In genomic region chr5:133802001-133802400, GRCm38 (mm10) we compare ENCODE assay signal across 12 mouse cellular contexts.
DNase-seq lines count a peak whose midpoint lies in the region; ATAC-seq lines count a peak whose summit lies in the region.
"Had no signal": no experiment of that assay in that cellular context is flagged by ENCODE, and none has a peak within 500 bp of the region (broad histone marks: within the 10 kb centered on the region; RNA-seq: fewer than 3 reads in every experiment).

No protein-coding gene starts in this region.

- 81% methylated on average over 3 of the region's 3 CpGs for WGBS in hindbrain, embryonic 11.5 days
- WGBS in hindbrain, embryonic 10.5 days = 80% methylated on average over 3 of the region's 3 CpGs

- no peaks in the 10 kb centered on the region for H3K4me1 ChIP-seq in hindbrain, embryonic 11.5 days (replicated peaks; ENCODE audit: control insufficient read depth, insufficient read depth, low read length)
- 0 out of 2 replicates have a peak, but pooled peaks cover 2% of the 10 kb centered on the region for H3K4me1 ChIP-seq in hindbrain, embryonic 10.5 days (replicated peaks)

- no peak overlapping the region for H3K27ac ChIP-seq in hindbrain, embryonic 11.5 days (ENCODE audit: low read depth, low read length)
- H3K27ac ChIP-seq in hindbrain, embryonic 10.5 days = no peak overlapping the region
- H3K27ac ChIP-seq: limb, embryonic 12.5 days; neural tube, embryonic 15.5 days had no signal

- H3K4me2 ChIP-seq in hindbrain, embryonic 11.5 days (replicated peaks; ENCODE audit: low read depth, low read length) = no peak overlapping the region
- H3K4me2 ChIP-seq: limb, embryonic 12.5 days; neural tube, embryonic 15.5 days had no signal

- DNase-seq in adrenal gland, postnatal 10 days = peak; percentile 2
- no peak for DNase-seq in adrenal gland, postnatal 25 days
- DNase-seq in hindbrain, embryonic 11.5 days (ENCODE audit: low spot score) = peak; percentile 11
- no peak for DNase-seq in hindbrain, embryonic 10.5 days (ENCODE audit: low spot score)
- DNase-seq in lung, postnatal 25 days (ENCODE audit: low spot score) = peak; percentile 2
- DNase-seq in lung, postnatal 10 days = no peak
- no peak for DNase-seq in natural killer cell, adult 2 months (ENCODE audit: low spot score in 2 of 2)
- DNase-seq: cerebellum, postnatal 14 days; kidney, adult 11 months had no signal

- no peak overlapping the region for H3K4me3 ChIP-seq in hindbrain, embryonic 11.5 days (ENCODE audit: low read depth, low read length)
- no peak overlapping the region for H3K4me3 ChIP-seq in hindbrain, embryonic 10.5 days
- H3K4me3 ChIP-seq: limb, embryonic 12.5 days; neural tube, embryonic 15.5 days had no signal

- H3K9ac ChIP-seq in hindbrain, embryonic 11.5 days (ENCODE audit: low read depth, low read length) = no peak overlapping the region
- H3K9ac ChIP-seq: limb, embryonic 12.5 days; neural tube, embryonic 15.5 days had no signal

- H3K9me3 ChIP-seq in hindbrain, embryonic 11.5 days (ENCODE audit: control insufficient read depth, low read length) = no peaks in the 10 kb centered on the region
- no peaks in the 10 kb centered on the region for H3K9me3 ChIP-seq in hindbrain, embryonic 10.5 days
- H3K9me3 ChIP-seq: limb, embryonic 12.5 days; neural tube, embryonic 15.5 days had no signal

- no peaks in the 10 kb centered on the region for H3K27me3 ChIP-seq in hindbrain, embryonic 11.5 days (ENCODE audit: control insufficient read depth, insufficient read depth, low read length)
- no peaks in the 10 kb centered on the region for H3K27me3 ChIP-seq in hindbrain, embryonic 10.5 days (ENCODE audit: insufficient read depth, poor library complexity, severe bottlenecking)
- H3K27me3 ChIP-seq: limb, embryonic 12.5 days had no signal

- ATAC-seq in hindbrain, embryonic 11.5 days (ENCODE audit: low FRiP score) = no peak
- peak; percentile 71; the same call in 1 of the 2 replicates for ATAC-seq in megakaryocyte progenitor cell, adult 5-6 weeks (replicated peaks; ENCODE audit: poor library complexity)

- no peaks in the 10 kb centered on the region for H3K36me3 ChIP-seq in hindbrain, embryonic 11.5 days (ENCODE audit: control insufficient read depth, insufficient read depth, low read length)
- H3K36me3 ChIP-seq in hindbrain, embryonic 10.5 days = no peaks in the 10 kb centered on the region
- H3K36me3 ChIP-seq: limb, embryonic 12.5 days; neural tube, embryonic 15.5 days had no signal

Comparison
In these comparisons a context has a peak if more than half of its experiments do, and no peak if none do; other contexts are left out.
1. DNase-seq: peak in adrenal gland, postnatal 10 days (single experiment), hindbrain, embryonic 11.5 days (single experiment) and lung, postnatal 25 days (single experiment); none in adrenal gland, postnatal 25 days (single experiment), hindbrain, embryonic 10.5 days (single experiment), lung, postnatal 10 days (single experiment) and natural killer cell, adult 2 months (0 of 2).